11 mouse cellular contexts compared by ENCODE assay signal in genomic region chr4:140684881-140685303, GRCm38 (mm10). TPM values are rescaled to one million over a fixed set of nuclear protein-coding genes. Genes with fewer than 3 reads are reported as not detected.
DNase-seq lines count a peak whose midpoint lies in the region; ATAC-seq and TF ChIP-seq lines count a peak whose summit lies in the region.
"Had no signal": no experiment of that assay in that cellular context is flagged by ENCODE, and none has a peak within 500 bp of the region (broad histone marks: within the 10 kb centered on the region; RNA-seq: fewer than 3 reads in every experiment).

No protein-coding gene starts in this region.

- peak overlapping the region; percentile 51 for H3K4me3 ChIP-seq in gastrocnemius, adult 2 months
- 0 out of 2 replicates have a peak overlapping the region, but pooled peaks have one; percentile 9 for H3K4me3 ChIP-seq in lung, embryonic 16.5 days (ENCODE audit: low read length)
- H3K4me3 ChIP-seq in intestine, embryonic 14.5 days (ENCODE audit: low read depth, low read length): no peak overlapping the region
- no peak overlapping the region for H3K4me3 ChIP-seq in neural tube, embryonic 13.5 days

- peaks cover 20% of the 10 kb centered on the region for H3K4me1 ChIP-seq in lung, embryonic 16.5 days (replicated peaks; ENCODE audit: control insufficient read depth, insufficient read depth, low read length)
- H3K4me1 ChIP-seq in intestine, embryonic 14.5 days (replicated peaks; ENCODE audit: control insufficient read depth, insufficient read depth, low read length): peaks cover 16% of the 10 kb centered on the region
- H3K4me1 ChIP-seq in neural tube, embryonic 13.5 days (replicated peaks): peaks cover 19% of the 10 kb centered on the region

- peak overlapping the region; percentile 46 for H3K4me2 ChIP-seq in lung, embryonic 16.5 days (ENCODE audit: low read depth, low read length)
- H3K4me2 ChIP-seq in intestine, embryonic 14.5 days (ENCODE audit: low read length): peak overlapping the region; percentile 45
- H3K4me2 ChIP-seq in neural tube, embryonic 13.5 days: peak overlapping the region; percentile 42

- peak overlapping the region; percentile 21; the same call in 1 of the 2 replicates for H3K9ac ChIP-seq in lung, embryonic 16.5 days (ENCODE audit: low read length)
- no peak overlapping the region for H3K9ac ChIP-seq in intestine, embryonic 14.5 days (ENCODE audit: low read length)
- H3K9ac ChIP-seq in neural tube, embryonic 13.5 days: no peak overlapping the region

- H3K27me3 ChIP-seq in lung, embryonic 16.5 days (ENCODE audit: control insufficient read depth, insufficient read depth, low read depth, low read length): no peaks in the 10 kb centered on the region
- H3K27me3 ChIP-seq in intestine, embryonic 14.5 days (replicated peaks; ENCODE audit: control insufficient read depth, insufficient read depth, low read length): no peaks in the 10 kb centered on the region
- H3K27me3 ChIP-seq in neural tube, embryonic 13.5 days: no peaks in the 10 kb centered on the region

- H3K36me3 ChIP-seq in lung, embryonic 16.5 days (ENCODE audit: control insufficient read depth, insufficient read depth, low read length): no peaks in the 10 kb centered on the region
- H3K36me3 ChIP-seq in intestine, embryonic 14.5 days (ENCODE audit: control insufficient read depth, insufficient read depth, low read length): no peaks in the 10 kb centered on the region
- no peaks in the 10 kb centered on the region for H3K36me3 ChIP-seq in neural tube, embryonic 13.5 days

- ATAC-seq in lung, embryonic 16.5 days (ENCODE audit: low read depth): peak; percentile 44
- ATAC-seq in intestine, embryonic 14.5 days (replicated peaks; ENCODE audit: low FRiP score, low TSS enrichment, low read depth): no peak; the same call in 1 of the 2 replicates
- no peak; the same call in 1 of the 2 replicates for ATAC-seq in neural tube, embryonic 13.5 days (ENCODE audit: low read depth)

- DNase-seq in gastrocnemius, adult 2 months: no peak
- no peak for DNase-seq in gastrocnemius, postnatal 25 days
- no peak for DNase-seq in lung, postnatal 14 days
- no peak for DNase-seq in intestine, embryonic 14.5 days (ENCODE audit: low spot score)
- no peak for DNase-seq in ovary, postnatal 36 days (ENCODE audit: low spot score)
- no peak for DNase-seq in left cerebral cortex, postnatal 25 days (ENCODE audit: low spot score in 2 of 2)
- DNase-seq: left cerebral cortex, postnatal 4 days had no signal

- TF ChIP-seq CTCF in gastrocnemius, adult 2 months (IDR thresholded peaks at IDR 0.05): peak; percentile 49

- 16% methylated on average over 6 of the region's 6 CpGs for WGBS in lung, embryonic 16.5 days
- 25% methylated on average over 6 of the region's 6 CpGs for WGBS in intestine, embryonic 14.5 days
- WGBS in neural tube, embryonic 13.5 days: 33% methylated on average over 6 of the region's 6 CpGs

- H3K9me3 ChIP-seq in lung, embryonic 16.5 days (ENCODE audit: control insufficient read depth, low read length): no peaks in the 10 kb centered on the region
- H3K9me3 ChIP-seq in intestine, embryonic 14.5 days (ENCODE audit: control insufficient read depth, low read length): no peaks in the 10 kb centered on the region
- H3K9me3 ChIP-seq in neural tube, embryonic 13.5 days: no peaks in the 10 kb centered on the region

- H3K27ac ChIP-seq in gastrocnemius, adult 2 months: peak overlapping the region; percentile 70
- H3K27ac ChIP-seq in lung, embryonic 16.5 days (ENCODE audit: low read length): peak overlapping the region; percentile 83
- peak overlapping the region; percentile 66; the same call in 1 of the 2 replicates for H3K27ac ChIP-seq in intestine, embryonic 14.5 days (ENCODE audit: low read depth)
- 0 out of 2 replicates have a peak overlapping the region, but pooled peaks have one; percentile 18 for H3K27ac ChIP-seq in neural tube, embryonic 13.5 days (replicated peaks)

- intact Hi-C loops in gastrocnemius, adult 2 months (cut with DNase I): loop anchor here (2.0 kb wide), 1 partner anchor 14 kb away; no protein-coding TSS in a partner anchor
- intact Hi-C loops in left cerebral cortex, postnatal 25 days (cut with DNase I): no loop called here

RNA-seq across cellular contexts. Expression of gene Rcc2, which starts 15.4 kb away (rescaled TPM):
- total RNA-seq in gastrocnemius, adult 2 months (2021): 1 to 10 TPM; 5.9 to 8.8 TPM
- 1 to 10 TPM; 8.4 to 9.8 TPM for total RNA-seq in gastrocnemius, postnatal 25 days (2021)
- 21.9 and 22.4 TPM in 2 replicates for polyA plus RNA-seq in lung, embryonic 16.5 days (2015; fragmentation: Nextera tagmentation; extraction: Ambion mirVana)
- 29.8 and 30.7 TPM in 2 replicates for polyA plus RNA-seq in intestine, embryonic 14.5 days (2014; fragmentation: Nextera tagmentation; extraction: Ambion mirVana)
- polyA plus RNA-seq in neural tube, embryonic 13.5 days (2015; fragmentation: Nextera tagmentation; extraction: Ambion mirVana): 23.4 and 30.7 TPM in 2 replicates
- total RNA-seq in left cerebral cortex, postnatal 25 days (2021): 10 to 100 TPM; 80.4 to 84.3 TPM

RNA-seq across cellular contexts. Expression of gene Arhgef10l, which starts 19.1 kb away (rescaled TPM):
- 10 to 100 TPM; 50.9 to 66.3 TPM for total RNA-seq in gastrocnemius, adult 2 months (2021)
- 10 to 100 TPM; 36.2 to 51.3 TPM for total RNA-seq in gastrocnemius, postnatal 25 days (2021)
- polyA plus RNA-seq in lung, embryonic 16.5 days (2015; fragmentation: Nextera tagmentation; extraction: Ambion mirVana): 15.5 and 15.8 TPM in 2 replicates
- 15.2 and 16.3 TPM in 2 replicates for polyA plus RNA-seq in intestine, embryonic 14.5 days (2014; fragmentation: Nextera tagmentation; extraction: Ambion mirVana)
- polyA plus RNA-seq in neural tube, embryonic 13.5 days (2015; fragmentation: Nextera tagmentation; extraction: Ambion mirVana): 28.6 and 28.8 TPM in 2 replicates
- total RNA-seq in left cerebral cortex, postnatal 25 days (2021): 10 to 100 TPM; 53.2 to 57.9 TPM

RNA-seq across cellular contexts. Expression of gene Padi6, which starts 57.6 kb away (rescaled TPM):
- total RNA-seq in gastrocnemius, adult 2 months (2021): not detected
- total RNA-seq in gastrocnemius, postnatal 25 days (2021): not detected
- not detected in 2 replicates for polyA plus RNA-seq in lung, embryonic 16.5 days (2015; fragmentation: Nextera tagmentation; extraction: Ambion mirVana)
- 0.07 TPM in 1 of 2 replicates, not detected in the other for polyA plus RNA-seq in intestine, embryonic 14.5 days (2014; fragmentation: Nextera tagmentation; extraction: Ambion mirVana)
- polyA plus RNA-seq in neural tube, embryonic 13.5 days (2015; fragmentation: Nextera tagmentation; extraction: Ambion mirVana): not detected in 2 replicates
- total RNA-seq in left cerebral cortex, postnatal 25 days (2021): under 1 TPM; 0.32 to 0.44 TPM
- polyA plus RNA-seq: C2C12; small intestine, adult 2 months had no signal

Comparison
In these comparisons a context has a peak if more than half of its experiments do, and no peak if none do; other contexts are left out.
1. H3K27ac ChIP-seq: peak in every context shown above with its lines; median percentile 83 in lung, embryonic 16.5 days; 70 in gastrocnemius, adult 2 months; 66 in intestine, embryonic 14.5 days; 18 in neural tube, embryonic 13.5 days.
2. H3K4me3 ChIP-seq: peak in gastrocnemius, adult 2 months (single experiment) and lung, embryonic 16.5 days (single experiment); none in intestine, embryonic 14.5 days (single experiment) and neural tube, embryonic 13.5 days (single experiment).
3. RNA of gene Rcc2, which starts 15.4 kb away (total RNA-seq): 80.4 to 84.3 TPM in left cerebral cortex, postnatal 25 days; 8.4 to 9.8 TPM in gastrocnemius, postnatal 25 days and 5.9 to 8.8 TPM in gastrocnemius, adult 2 months; every median in the first group is over 4 times any median in the second.
4. Peak in every context shown above with its lines, with median percentiles within 50 percentile points of each other: H3K4me2 ChIP-seq.